Mouse (Mus musculus) monocyte, adult 59 days (primary cell): ENCODE data around the gene Eif4b. TPM values are rescaled to one million over a fixed set of nuclear protein-coding genes. Genes with fewer than 3 reads are reported as not detected.

ENCODE experiments used
- total RNA-seq, 2 experiments: library from RNA; stranded (reverse); gene quantifications; one replicate each; pipeline ENCODE4 v1.2.4; 2023

Gene Eif4b
- total RNA-seq: 100 to 1,000 TPM; 224 to 241 TPM

DNA sequence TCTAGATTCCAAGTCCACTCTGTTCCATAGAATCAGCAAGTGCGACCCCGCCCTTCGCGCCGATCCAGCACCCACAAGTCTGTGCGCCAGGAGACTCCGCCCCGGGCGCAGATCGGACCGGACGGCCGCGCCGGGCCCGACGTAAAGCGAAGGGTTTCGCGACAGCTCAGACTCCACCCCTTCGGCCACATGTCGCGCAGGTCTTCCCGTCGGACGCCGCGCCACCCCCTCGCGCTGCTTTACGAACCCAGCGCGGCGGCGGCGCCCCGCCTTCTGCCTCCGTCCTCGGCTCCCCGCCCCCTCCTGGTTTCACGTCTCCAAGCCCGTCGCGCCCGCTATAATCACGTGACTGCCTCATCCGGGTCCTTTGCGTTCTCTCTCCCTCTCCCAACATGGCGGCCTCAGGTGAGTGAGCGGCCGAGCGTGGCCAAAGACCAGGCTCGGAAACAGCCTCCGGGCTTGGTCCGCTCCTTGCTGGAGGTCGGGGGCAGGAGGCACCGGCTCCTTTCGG is at the start of gene Eif4b:
Eif4b (plus strand) TSS at position 215 of the 511 bp plus-strand sequence.

DNA sequence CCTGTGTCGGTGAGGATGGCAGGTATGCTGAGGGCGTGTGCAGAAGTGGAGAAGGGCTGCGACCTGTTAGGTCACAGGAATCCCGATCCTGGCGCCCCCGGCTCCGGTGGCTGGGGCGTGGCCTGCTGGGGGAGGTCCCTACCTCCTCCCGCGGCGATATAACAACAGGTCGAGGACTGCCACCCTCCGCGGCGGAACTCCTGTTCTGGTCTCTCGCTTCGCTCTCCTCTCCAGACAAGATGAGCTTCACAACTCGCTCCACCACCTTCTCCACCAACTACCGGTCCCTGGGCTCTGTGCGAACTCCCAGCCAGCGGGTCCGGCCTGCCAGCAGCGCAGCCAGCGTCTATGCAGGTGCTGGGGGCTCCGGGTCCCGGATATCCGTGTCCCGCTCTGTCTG is 45.5 kb upstream of the Eif4b start, which contains the start of gene Krt18:
Krt18 (plus strand) TSS at position 141 of the 400 bp plus-strand sequence.

DNA sequence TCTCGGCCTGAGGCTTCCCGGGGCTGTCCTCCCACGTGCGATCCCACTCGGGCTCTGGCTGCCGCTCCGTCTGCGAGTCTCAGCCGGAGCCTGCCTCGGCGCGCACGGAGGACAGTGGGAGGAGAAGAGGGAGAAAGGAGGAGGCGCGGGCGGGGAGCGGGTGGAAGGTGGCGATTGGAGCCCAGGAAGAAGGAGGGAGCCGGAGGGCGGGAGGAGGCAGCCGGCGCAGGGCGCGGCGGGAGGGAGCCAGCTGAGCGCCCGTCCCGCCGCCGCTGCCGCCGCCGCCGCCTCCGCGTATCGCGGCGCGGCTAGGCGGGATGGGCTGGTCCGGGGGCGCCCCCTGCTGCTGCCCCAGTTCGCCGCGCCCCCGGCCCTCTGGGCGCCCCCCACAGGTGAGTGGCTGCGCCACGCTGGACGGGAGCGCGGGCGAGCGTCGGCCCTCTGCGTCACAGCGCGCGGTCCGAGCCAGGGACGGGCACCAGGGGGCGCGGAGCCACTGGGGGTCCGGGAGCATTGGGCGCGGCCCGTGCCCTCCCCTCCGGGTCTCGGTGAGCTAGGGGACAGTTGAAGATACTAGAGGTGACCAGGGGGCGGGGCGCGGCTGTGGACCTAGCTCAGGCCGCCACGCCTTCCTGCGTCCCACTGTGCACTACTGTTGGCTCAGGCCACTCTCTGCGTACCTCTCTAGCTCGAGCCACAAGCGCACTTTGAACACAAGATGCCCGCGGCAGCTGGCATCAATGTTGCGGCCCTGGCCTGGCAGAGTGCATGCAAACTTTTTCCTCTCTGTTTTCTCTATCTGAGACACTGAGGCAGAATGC is 26.8 kb downstream of the Eif4b start, which contains the start of gene Tns2:
Tns2 (plus strand) TSS at position 253 of the 821 bp plus-strand sequence.

GRCm38 (mm10) chr15:102136129-102136758 is 62.7 kb downstream of the Eif4b start, which contains the start of gene Spryd3:
Spryd3 (minus strand) TSS chr15:102136234.

GRCm38 (mm10) chr15:102144274-102144711 is 70.7 kb downstream of the Eif4b start, which contains the start of gene Igfbp6:
Igfbp6 (plus strand) TSS chr15:102144362.

Other genes with a start within 250 kb of the Eif4b start
- not detected for gene Krt1, start 223.0 kb upstream of the Eif4b start, total RNA-seq
- gene Krt77, start 204.1 kb upstream of the Eif4b start, total RNA-seq: not detected
- gene Krt76, start 180.9 kb upstream of the Eif4b start, total RNA-seq: not detected
- not detected for gene Krt4, start 149.0 kb upstream of the Eif4b start, total RNA-seq
- not detected for gene Krt79, start 133.4 kb upstream of the Eif4b start, total RNA-seq
- gene Krt78, start 119.5 kb upstream of the Eif4b start, total RNA-seq: not detected
- gene Krt8, start 69.3 kb upstream of the Eif4b start, total RNA-seq: under 1 TPM in 1 of 2 experiments, not detected in 1; 0.36 TPM
- gene Krt18, start 45.6 kb upstream of the Eif4b start, total RNA-seq: not detected
- gene Tns2, start 26.6 kb downstream of the Eif4b start, total RNA-seq: 1 to 10 TPM in 1 of 2 experiments, under 1 TPM in 1; 0.82 to 1.5 TPM
- 10 to 100 TPM; 23.5 to 24.4 TPM for gene Spryd3, start 62.5 kb downstream of the Eif4b start, total RNA-seq
- 1 to 10 TPM; 1.3 to 2.7 TPM for gene Igfbp6, start 70.6 kb downstream of the Eif4b start, total RNA-seq
- gene Soat2, start 76.8 kb downstream of the Eif4b start, total RNA-seq: 1 to 10 TPM in 1 of 2 experiments, under 1 TPM in 1; 0.70 to 1.4 TPM
- 10 to 100 TPM; 81.6 to 82.5 TPM for gene Zfp740, start 129.5 kb downstream of the Eif4b start, total RNA-seq
- gene Csad, start 131.0 kb downstream of the Eif4b start, total RNA-seq: 10 to 100 TPM; 23.0 to 29.3 TPM
- gene Itgb7, start 158.2 kb downstream of the Eif4b start, total RNA-seq: 100 to 1,000 TPM; 452 to 480 TPM
- gene Rarg, start 183.7 kb downstream of the Eif4b start, total RNA-seq: 10 to 100 TPM; 92.1 to 98.7 TPM
- gene Gm9918, start 196.8 kb downstream of the Eif4b start, total RNA-seq: not detected
- 10 to 100 TPM; 61.9 to 62.3 TPM for gene Mfsd5, start 205.7 kb downstream of the Eif4b start, total RNA-seq
- gene Espl1, start 222.5 kb downstream of the Eif4b start, total RNA-seq: 1 to 10 TPM; 6.8 to 7.2 TPM